Mouse (Mus musculus): ENCODE measurements at regions not wholly inside any gene's neighbourhood (a gene's known extent, or its start where the extent isn't known, plus 50 kb on each side); places are given as distances from the start of the nearest gene placed in this dataset.

- Histone ChIP-seq H3K9me3 (replicated peaks; ENCODE audit: low read length) (peaks cover 77% of the 10 kb centered on the region), H3K4me3 (replicated peaks in 1 of 3; ENCODE audit: low read depth in 2 of 3, low read length in 2 of 3, poor library complexity in 1 of 3) (no peak overlapping the region), H3K79me2 (replicated peaks; ENCODE audit: control insufficient read depth, extremely low read depth, insufficient read depth, poor library complexity, severe bottlenecking) (no peaks in the 10 kb centered on the region), H3K36me3 (replicated peaks in 1 of 2; ENCODE audit: control insufficient read depth in 1 of 2, insufficient read depth in 1 of 2, low read length in 1 of 2) (no peaks in the 10 kb centered on the region), H3K4me2 (ENCODE audit: insufficient read depth, low read depth, poor library complexity, severe bottlenecking) (no peak overlapping the region), H3K4me1 (ENCODE audit: control insufficient read depth in 1 of 2, insufficient read depth in 2 of 2) (no peaks in the 10 kb centered on the region), H3K27me3 (replicated peaks) (no peaks in the 10 kb centered on the region), H3K9ac (ENCODE audit: insufficient read depth, low read depth) (no peak overlapping the region), H3K27ac (ENCODE audit: insufficient read depth, low read depth) (no peak overlapping the region)
- in situ Hi-C loops (cut with MboI; ENCODE audit: low pct_ligation_motif_present, low pct_unique_long_range_greater_than_20kb, low sequenced_read_pairs) (no loop called here), dilution Hi-C loops (cut with MboI; ENCODE audit: extremely low pct_ligation_motif_present, extremely low pct_unique_long_range_greater_than_20kb, low sequenced_read_pairs) (no loop called here)
- no peak for TF ChIP-seq CTCF (conservative IDR thresholded peaks at IDR 0.05 in 1 of 2, IDR thresholded peaks at IDR 0.05 in 1 of 2; ENCODE audit: low read depth in 2 of 2, low read length in 2 of 2)
- TF ChIP-seq BHLHE40 (IDR thresholded peaks at IDR 0.05; ENCODE audit: low read depth, low read length) = no peak
- no peak for TF ChIP-seq MAZ (IDR thresholded peaks at IDR 0.05; ENCODE audit: low read depth, low read length)
- TF ChIP-seq POLR2A (IDR thresholded peaks at IDR 0.05; ENCODE audit: low read depth, low read length) = no peak
- TF ChIP-seq E2F4 (IDR thresholded peaks at IDR 0.05; ENCODE audit: insufficient replicate concordance, low read depth, low read length) = no peak
- TF ChIP-seq PAX5 (IDR thresholded peaks at IDR 0.05; ENCODE audit: low read length) = no peak
- no peak for TF ChIP-seq UBTF (IDR thresholded peaks at IDR 0.05; ENCODE audit: low read depth, low read length)
- no peak for TF ChIP-seq USF2 (conservative IDR thresholded peaks at IDR 0.05; ENCODE audit: low read depth, low read length)
- TF ChIP-seq MXI1 (IDR thresholded peaks at IDR 0.05; ENCODE audit: low read depth, low read length) = no peak
- TF ChIP-seq SMC3 (IDR thresholded peaks at IDR 0.05; ENCODE audit: low read depth, low read length) = no peak
- TF ChIP-seq JUND (conservative IDR thresholded peaks at IDR 0.05; ENCODE audit: low read depth, low read length) = no peak
- TF ChIP-seq RCOR1 (conservative IDR thresholded peaks at IDR 0.05; ENCODE audit: low read depth, low read length) = no peak
- TF ChIP-seq ELF1 (IDR thresholded peaks at IDR 0.05; ENCODE audit: low read depth, low read length) = no peak
- TF ChIP-seq ETS1 (conservative IDR thresholded peaks at IDR 0.05; ENCODE audit: low read depth, low read length) = no peak
- TF ChIP-seq CHD1 (IDR thresholded peaks at IDR 0.05; ENCODE audit: low read depth, low read length) = no peak
- TF ChIP-seq ZKSCAN1 (IDR thresholded peaks at IDR 0.05; ENCODE audit: borderline replicate concordance, low read depth, low read length) = no peak
- TF ChIP-seq NELFE (IDR thresholded peaks at IDR 0.05; ENCODE audit: low read depth, low read length) = no peak
- no peak for TF ChIP-seq MEF2A (IDR thresholded peaks at IDR 0.05; ENCODE audit: borderline replicate concordance, low read depth, low read length)
- TF ChIP-seq MAX (IDR thresholded peaks at IDR 0.05; ENCODE audit: low read length) = no peak
- no peak for TF ChIP-seq GABPA (IDR thresholded peaks at IDR 0.05; ENCODE audit: insufficient replicate concordance, low read depth, low read length)
- DNase-seq (ENCODE audit: extremely low read depth) = no peak
These were observed 464.8 kb downstream of the Ajap1 start for GRCm38 (mm10) chr4:153017816-153018137.

DNA sequence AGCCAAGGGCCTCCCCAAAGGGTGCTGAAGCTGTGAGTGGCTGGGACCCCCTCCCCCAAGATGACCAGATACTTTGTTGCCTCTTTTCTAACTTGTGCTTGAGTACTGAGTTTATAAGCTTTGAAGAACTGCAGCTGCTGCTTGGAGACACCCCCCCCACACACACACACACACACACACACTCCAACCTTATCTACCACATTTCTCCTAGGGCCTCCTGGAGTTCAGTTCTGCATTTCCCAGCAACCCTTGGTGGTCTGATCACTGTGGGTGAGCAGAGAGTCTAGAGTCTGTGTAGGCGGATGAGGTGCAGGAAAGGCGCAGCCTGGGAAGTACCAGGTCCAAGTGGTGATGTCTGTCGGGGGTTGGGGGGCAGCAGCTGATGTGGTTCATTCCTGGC is 479.3 kb downstream of the Ajap1 start:
- dilution Hi-C loops (cut with MboI; ENCODE audit: extremely low pct_ligation_motif_present, extremely low pct_unique_long_range_greater_than_20kb, low sequenced_read_pairs) = no loop called here
- no peak overlapping the region for H3K9ac ChIP-seq (ENCODE audit: insufficient read depth, low read depth)

More for the DNA sequence above, 479.3 kb downstream of the Ajap1 start:
- no peak overlapping the region for H3K4me2 ChIP-seq (ENCODE audit: insufficient read depth, low read depth, poor library complexity, severe bottlenecking)
- H3K79me2 ChIP-seq (replicated peaks; ENCODE audit: control insufficient read depth, extremely low read depth, insufficient read depth, poor library complexity, severe bottlenecking) = no peaks in the 10 kb centered on the region
- in situ Hi-C loops (cut with MboI; ENCODE audit: low pct_ligation_motif_present, low pct_unique_long_range_greater_than_20kb, low sequenced_read_pairs) = no loop called here
- H3K36me3 ChIP-seq (replicated peaks in 1 of 2; ENCODE audit: control insufficient read depth in 1 of 2, insufficient read depth in 1 of 2, low read length in 1 of 2) = no peaks in the 10 kb centered on the region
- no peak overlapping the region for H3K27ac ChIP-seq (ENCODE audit: insufficient read depth, low read depth)
- TF ChIP-seq EP300 (IDR thresholded peaks at IDR 0.05; ENCODE audit: low read length) = no peak
- TF ChIP-seq SMC3 (IDR thresholded peaks at IDR 0.05; ENCODE audit: low read depth, low read length) = no peak
- no peak for TF ChIP-seq NRF1 (IDR thresholded peaks at IDR 0.05; ENCODE audit: low read depth, low read length)
- TF ChIP-seq ZNF384 (IDR thresholded peaks at IDR 0.05; ENCODE audit: low read depth, low read length) = no peak
- TF ChIP-seq MXI1 (IDR thresholded peaks at IDR 0.05; ENCODE audit: low read depth, low read length) = no peak
- H3K4me1 ChIP-seq (ENCODE audit: control insufficient read depth in 1 of 2, insufficient read depth in 2 of 2) = no peaks in the 10 kb centered on the region
- no peaks in the 10 kb centered on the region for H3K27me3 ChIP-seq (replicated peaks)
- no peak overlapping the region for H3K4me3 ChIP-seq (replicated peaks in 1 of 3; ENCODE audit: low read depth in 2 of 3, low read length in 2 of 3, poor library complexity in 1 of 3)
- peaks cover 90% of the 10 kb centered on the region for H3K9me3 ChIP-seq (replicated peaks; ENCODE audit: low read length)
- no peak for DNase-seq (ENCODE audit: extremely low read depth)
